Mouse (Mus musculus) cerebellum, postnatal 14 days (tissue): ENCODE data around the gene Hoxb3.

ENCODE experiments used
- DNase-seq, 2 experiments: peaks; one replicate each; pipeline ENCODE4 v3.0.0; 2021; ENCODE audit warnings: mixed read lengths in 2 of 2

Hoxb3 gene

DNA sequence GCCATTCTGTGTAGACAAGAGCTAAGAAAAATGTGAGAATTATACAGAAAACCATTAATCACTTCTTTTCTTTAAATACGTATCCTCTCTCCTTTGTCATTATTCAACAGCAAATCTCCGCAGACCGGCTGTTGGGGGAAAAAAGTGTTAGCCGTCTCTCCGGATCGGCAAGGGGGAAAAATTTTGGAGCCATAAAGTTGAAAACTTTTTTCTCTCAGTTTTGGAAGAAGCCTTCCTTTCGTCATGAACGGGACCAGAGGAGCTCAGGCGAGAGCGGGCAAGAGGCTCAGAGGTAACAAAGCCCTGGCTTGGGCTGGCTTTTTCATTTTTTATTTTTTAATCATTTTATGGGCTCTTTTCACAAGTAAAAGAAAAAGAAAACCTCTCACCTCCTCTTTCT, at the start of gene Hoxb3:
Gene Hoxb3, plus strand, starts transcription at position 173 of the 400 bp plus-strand sequence.
- no peak for DNase-seq

DNA sequence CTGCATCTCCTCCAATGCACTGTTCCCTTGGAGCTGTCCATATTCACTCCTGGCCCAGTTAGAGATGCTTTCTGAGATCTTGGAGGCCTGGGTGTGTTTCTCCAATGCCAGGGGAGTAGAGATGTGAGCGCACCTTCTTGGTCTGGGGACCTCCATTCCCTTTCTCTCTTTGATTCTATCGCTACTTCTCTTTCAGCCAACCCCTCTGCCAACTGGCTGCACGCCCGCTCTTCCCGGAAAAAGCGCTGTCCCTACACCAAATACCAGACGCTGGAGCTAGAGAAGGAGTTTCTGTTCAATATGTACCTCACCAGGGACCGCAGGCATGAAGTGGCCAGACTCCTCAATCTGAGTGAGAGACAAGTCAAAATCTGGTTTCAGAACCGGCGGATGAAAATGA, 48.7 kb upstream of the Hoxb3 start:
- DNase-seq: no peak

DNA sequence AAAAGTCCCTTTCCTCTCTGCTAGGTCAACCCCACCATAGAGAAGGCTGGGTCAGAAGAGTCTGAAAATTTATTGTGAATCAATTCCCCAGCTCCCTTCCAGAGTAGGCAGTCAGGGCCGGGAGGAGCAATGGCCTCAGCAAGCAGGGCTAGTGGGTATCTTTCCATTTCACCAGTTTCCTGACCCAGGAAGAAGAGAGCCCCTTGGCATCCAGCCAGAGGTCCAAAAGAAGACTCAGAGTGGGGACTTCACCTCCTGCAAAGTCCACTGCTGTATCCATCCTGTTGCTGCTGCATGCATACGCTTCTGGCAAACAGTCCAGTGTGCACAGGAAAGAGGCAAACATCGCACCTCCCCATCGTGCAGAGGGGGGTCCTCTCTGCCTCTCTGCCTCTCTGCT, 47.2 kb upstream of the Hoxb3 start:
- DNase-seq: no peak

DNA sequence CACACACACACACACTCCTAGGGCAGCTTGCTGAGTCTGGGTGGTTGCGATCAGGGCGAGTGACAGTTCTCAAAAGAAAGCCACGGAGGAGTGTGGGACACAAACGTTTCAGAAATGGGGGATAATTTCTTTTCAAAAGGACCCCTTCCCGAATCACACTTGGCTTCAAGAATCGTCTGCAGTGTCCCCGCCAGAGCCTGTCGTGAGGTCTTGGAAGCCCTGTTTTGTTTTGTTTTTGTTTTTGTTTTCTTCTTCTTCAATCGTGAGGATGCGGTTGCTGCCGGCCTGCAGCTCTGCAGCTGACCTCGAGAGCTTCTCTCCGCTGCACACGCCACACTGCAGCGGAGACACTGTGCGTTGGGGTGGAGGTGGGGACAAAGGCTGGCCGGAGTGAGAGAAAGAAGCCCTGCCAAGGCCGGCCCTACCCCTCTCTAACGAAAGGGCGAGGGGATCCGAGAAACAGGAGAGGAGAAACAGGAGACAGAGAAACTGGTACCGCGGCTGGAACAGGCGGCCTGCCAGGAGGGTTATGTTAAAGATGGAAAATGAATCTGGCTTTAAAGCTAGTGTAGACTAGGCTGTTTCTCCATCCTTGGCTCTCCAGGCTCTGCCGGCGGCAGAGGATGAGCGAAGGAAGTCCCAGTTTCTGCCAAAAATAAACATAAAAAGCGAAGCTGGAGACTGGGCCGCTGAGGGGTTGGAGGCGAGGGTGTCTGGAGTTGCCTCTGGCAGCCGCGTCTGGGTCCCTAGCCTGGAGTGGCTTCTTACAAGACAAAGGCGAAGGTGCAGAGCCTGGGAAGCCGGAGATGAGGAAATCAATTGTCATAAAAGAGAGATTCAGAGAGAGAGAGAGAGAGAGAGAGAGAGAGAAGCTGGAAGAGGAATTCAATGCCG, 45.7 kb upstream of the Hoxb3 start:
- DNase-seq: no peak

DNA sequence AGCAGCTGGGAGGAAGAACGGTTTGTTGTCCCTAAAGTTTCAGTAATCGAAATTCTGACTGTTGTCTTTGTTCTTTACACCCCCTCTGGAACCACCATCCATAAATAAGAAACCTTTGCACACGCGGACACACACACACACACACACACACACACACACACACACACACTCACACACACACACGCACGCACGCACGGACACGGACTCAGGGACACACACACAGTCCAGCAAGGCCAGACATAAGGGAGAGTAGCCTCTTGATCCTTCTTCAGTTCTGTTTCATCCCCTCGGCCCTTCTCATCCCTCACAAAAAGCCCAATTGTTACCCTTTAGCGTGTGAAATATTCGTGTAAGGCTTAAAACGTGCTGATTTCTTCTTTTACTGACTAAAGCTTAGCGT, 44.8 kb upstream of the Hoxb3 start:
- DNase-seq: no peak

DNA sequence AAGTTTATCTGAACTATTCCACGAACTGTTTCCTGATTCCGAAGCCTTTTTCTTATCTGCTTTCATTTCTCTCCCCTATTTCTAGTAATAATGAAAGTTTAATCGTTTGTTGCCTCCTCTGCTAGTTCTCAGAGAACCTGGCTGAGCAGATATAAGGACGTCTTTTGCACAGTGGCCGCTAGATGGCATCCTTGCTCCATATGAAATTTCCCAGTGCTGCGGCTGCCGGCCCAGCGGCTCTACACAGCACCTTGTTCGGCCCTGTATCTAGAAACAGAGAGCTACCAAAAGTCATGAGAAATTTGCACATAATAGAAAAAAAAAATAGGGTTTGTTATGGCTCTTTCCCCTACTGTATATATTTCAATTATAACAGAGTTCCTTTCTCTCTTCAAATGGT, 44.4 kb upstream of the Hoxb3 start:
- DNase-seq: peak; percentile 92 to 93

DNA sequence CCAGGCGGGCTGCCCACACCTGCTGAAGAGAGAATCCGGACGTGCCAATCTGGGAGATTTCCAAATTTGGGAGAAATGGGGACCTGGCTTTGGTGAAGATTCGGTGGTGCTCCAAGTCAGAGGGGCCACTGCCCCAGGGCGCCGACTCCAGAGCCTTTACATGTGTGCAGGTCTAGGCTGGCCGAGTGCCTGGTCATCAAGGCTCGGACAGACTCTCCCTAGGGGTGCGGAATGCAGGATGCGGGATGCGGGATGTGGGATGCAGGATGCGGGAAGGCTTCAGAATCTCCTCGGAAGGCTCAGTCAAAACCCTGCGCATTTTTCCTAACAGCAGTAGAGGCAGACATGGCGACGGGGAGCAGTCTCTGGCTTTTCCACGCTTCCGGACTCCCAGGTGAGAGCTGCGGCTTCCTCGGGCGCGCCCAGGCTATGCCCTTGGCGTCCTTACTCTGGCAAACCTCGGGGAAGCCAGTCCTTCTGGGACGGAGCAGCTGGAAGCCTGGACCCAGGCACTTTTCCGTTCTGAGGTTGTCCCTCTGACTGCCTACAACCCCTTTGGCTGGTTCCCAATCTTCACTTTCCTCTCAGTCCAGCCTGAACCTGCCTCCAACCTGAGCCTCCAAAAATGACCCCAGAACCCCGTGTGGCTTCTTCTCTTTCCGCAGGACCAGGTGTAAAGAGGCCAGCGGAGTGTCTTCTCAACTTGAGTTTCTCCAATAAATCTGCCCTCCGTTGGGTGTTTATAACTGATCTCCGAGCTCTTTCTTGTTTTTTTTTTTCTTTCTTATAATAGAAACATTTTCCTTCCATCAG, 43.5 kb upstream of the Hoxb3 start:
- no peak for DNase-seq

DNA sequence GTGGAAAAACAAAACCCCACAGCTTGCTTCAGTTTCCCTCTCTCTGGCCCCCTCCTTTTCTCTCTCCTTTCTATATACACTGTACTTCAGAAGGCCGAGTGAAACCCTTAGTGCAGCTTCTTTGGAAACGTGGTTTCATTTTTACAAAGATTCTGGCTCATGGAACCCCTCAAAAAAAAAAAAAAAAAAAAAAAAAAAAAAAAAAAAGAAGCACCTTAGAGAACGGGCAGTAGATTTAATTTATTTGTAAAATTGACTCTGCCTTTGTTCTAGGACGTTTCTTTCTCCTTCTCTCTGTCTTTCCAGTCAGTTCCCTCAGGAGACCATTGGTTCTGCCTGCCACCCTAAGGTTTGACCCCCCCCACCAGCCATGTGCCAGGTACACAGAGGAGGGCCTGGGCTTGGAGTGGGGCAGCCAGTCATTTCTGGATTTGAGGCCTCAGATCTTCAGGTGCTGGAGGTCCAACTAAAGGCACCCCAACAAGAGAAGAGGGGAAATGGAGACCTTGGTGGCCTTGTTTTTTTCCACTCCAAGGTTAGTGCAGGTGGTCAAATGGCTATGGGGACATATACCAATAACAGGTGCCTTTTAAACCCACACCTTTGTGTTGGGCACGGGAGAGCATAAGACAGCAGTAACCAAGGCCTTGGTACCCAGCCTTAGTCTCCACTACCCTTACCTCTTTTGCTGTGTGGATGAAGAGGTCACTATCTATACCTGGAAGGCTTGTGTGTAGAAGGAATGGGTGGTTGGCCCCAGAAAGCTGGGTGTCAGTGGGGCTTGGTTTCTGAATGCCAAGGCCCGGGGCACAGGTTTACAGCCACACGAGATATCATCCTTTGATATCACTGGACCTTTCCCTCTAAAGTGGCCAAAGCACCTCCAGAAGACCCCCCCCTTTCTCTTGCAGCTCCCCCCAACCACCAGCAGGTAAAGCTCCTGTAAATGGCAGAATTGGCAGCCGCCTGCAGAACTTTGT, 42.4 kb upstream of the Hoxb3 start:
- DNase-seq: no peak

DNA sequence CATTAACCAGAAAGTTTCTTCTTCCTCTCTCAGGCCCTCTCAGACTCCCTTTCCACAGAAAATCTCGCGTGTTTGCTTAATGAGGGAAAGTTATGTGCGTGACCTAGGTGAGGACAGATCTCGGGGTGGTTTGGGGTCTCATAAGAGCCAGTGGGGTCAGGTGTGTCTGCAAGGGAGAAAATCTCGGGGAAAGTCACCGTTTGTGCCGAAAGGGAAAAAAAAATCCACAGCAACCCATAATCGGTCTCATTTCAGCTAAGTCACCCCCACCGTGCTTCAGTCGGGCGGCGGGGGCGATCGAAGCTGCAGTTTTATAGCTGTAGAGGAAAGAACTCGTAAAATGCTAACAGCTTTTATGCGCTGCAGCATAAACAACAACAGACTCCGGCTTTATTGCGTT, 41.7 kb upstream of the Hoxb3 start:
- DNase-seq: no peak

DNA sequence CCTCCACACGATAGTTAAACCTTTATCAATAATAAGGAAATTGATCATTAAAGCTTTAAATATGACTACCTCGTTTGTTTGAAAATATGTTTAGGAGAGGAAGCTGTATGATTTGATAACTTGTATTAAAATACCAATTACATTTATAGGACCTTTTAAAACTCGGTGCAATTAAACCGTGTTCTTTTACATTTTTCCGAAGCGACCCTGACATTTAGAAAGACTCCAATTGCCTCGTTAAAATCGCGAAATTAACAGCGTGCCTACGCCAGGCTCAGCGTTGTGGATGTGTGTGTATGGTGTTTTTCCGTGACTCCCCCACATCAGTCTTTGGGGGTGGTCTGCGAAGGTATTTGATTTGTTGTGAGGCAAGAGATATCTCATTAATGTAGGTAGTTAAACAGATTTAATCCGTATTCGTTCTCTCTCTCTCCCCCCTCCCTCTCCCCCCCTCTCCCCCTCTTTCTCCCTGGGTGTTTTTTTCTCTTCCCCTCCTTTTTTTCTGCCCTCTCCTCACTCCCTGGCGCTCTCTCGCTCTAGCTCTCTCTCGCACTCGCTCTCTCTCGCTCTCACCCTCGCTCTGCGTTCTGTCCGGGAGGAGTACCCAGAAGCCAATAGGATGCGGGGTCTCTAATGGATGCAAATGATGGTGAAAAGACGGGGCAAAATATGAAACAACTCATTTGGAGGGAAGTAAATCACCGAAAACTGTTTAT, 41.1 kb upstream of the Hoxb3 start, which contains the start of gene Hoxb8:
Gene Hoxb8, plus strand, starts transcription at position 51 of the 716 bp plus-strand sequence.
- DNase-seq: no peak

DNA sequence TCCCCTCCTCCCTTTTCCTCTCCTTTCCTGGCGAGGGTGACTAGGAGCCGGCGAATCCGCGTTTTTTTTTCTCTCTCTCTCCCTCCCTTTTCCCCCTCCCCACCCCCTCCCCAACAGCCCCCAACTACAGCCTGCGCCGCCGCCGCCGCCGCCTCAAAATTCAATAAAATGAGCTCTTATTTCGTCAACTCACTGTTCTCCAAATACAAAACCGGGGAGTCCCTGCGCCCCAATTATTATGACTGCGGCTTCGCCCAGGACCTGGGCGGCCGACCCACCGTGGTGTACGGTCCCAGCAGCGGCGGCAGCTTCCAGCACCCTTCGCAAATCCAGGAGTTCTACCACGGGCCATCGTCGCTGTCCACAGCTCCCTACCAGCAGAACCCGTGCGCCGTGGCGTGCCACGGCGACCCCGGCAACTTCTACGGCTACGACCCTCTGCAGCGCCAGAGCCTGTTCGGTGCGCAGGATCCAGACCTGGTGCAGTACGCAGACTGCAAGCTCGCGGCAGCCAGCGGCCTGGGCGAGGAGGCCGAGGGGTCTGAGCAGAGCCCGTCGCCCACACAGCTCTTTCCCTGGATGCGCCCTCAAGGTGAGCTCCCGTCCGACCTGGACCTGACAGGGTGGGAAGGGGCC, 40.2 kb upstream of the Hoxb3 start:
- no peak for DNase-seq

DNA sequence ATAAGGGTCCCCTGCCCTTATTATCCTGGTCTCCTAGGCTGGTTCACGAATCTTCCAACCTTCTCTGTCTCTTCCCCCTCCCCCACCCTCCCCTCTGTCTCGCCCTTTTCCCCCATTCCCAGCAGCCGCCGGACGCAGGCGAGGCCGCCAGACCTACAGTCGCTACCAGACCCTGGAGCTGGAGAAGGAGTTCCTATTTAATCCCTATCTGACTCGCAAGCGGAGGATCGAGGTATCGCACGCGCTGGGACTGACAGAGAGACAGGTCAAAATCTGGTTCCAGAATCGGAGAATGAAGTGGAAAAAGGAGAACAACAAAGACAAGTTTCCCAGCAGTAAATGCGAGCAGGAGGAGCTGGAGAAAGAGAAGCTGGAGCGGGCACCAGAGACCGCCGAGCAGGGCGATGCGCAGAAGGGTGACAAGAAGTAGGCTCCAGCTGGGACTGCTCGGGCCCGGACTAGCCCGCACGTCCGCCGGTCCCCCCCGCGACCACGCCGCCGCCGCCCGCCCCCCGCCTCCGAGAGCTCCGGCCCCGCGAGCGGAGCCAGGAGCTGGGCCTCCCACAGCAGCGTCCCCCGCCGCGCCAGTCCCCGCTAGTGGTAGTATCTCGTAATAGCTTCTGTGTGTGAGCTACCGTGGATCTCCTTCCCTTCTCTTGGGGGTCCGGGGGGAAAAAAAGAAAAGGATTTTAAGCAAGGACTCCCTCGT, 38.9 kb upstream of the Hoxb3 start:
- no peak for DNase-seq

DNA sequence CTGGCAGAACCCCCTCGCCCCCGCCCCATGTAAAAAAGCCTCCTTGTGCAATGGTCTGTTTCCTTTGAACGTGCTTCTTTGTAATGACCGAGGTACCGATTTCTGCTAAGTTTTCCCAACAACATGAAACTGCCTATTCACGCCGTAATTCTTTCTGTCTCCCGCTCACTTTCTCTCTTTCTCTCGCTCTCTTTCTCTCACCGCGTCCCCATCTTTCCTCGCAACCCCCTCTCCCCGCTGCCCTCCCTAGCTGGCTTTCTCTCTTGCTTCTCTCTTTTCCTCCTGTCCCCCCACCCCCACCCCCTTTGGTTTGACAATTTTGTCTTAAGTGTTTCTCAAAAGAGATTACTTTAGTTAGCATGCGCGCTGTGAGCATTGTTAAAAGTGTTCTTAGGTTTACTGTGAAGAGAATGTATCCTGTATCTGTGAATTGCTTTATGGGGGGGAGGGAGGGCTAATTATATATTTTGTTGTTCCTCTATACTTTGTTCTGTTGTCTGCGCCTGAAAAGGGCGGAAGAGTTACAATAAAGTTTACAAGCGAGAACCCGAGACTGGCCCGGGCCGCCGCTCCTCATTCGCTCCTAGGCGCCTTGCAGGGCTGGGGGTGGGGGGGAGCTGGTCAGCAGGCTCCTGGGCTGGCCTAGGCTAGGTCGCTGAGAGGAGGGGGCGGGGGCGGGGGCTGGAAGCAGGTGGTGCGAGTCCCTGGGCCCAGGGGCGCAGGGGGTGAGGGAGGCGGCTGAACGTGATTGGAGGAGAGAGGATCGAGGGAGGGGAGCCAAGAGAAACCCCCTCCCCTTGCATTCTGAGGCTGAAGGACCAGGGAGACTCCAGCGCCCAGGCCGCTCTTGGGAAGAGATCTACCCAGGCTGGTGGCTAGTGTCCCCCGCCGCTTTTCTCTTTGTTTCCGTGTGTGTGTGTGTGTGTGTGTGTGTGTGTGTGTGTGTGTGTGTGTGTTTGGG, 38.1 kb upstream of the Hoxb3 start:
- no peak for DNase-seq

DNA sequence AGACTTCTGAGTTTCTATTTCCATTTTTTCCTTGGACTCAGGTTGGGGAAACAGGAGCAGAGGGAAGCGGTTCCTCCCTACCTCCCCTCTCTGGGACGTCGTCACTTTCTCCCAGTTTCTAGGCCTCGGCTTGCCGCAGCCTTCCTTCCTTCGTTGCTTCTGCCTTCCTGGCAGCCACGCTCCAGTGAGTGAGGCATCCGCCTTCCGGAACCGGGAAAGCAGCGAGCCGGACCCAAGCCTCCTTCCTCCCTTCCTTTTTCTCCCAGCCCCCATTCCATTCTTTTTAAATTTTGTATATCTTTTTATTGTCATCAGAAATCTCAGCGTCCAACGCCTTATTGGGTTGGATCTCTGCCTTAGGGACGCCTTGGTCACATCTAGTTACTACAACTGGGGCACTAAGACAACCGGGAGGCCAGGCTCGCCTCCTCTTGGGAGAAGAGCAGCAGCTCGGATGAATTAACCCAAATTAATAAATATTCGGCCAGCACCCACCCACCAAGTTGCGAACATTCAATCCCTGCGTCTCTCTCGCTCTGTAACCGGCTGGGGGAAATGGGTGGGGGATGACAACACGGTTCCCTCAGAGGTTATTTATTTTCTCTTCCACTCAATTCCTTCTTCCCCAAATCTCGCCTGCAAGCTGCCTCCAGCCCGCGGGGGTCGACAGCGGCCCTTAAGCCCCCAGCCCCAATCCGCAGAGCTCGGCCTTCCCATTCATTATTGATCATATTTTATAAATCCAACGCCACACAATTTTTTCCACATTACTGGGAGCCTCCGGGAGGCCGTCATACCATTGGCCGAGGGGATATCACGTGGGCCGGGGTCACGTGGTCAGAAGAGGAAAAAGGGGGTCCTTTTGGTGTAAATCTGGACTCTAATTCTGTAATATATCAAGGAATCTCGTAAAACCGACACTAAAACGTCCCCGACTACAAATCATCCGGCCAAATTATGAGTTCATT, 37.1 kb upstream of the Hoxb3 start, which contains the start of gene Hoxb7:
Gene Hoxb7, plus strand, starts transcription at position 853 of the 968 bp plus-strand sequence.
- DNase-seq: no peak

DNA sequence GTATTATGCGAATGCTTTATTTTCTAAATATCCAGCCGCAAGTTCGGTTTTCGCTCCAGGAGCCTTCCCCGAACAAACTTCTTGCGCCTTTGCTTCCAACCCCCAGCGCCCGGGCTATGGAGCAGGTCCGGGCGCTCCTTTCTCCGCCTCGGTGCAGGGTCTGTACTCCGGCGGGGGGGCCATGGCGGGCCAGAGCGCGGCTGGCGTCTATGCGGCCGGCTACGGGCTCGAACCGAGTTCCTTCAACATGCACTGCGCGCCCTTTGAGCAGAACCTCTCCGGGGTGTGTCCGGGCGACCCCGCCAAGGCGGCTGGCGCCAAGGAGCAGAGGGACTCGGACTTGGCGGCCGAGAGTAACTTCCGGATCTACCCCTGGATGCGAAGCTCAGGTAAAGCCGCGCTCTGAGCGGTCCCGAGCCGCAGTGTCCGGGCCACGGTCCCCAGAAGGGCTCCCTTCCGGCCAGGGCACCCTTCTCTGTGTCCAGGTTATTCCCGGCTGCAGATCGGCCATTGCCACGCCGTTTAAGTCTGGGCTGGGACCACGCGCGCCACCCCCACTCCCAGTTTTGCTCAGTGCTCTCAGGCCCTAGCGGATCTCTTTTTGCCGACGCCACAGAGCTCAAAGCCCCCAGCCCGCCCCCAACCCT, 36.3 kb upstream of the Hoxb3 start:
- DNase-seq: no peak

DNA sequence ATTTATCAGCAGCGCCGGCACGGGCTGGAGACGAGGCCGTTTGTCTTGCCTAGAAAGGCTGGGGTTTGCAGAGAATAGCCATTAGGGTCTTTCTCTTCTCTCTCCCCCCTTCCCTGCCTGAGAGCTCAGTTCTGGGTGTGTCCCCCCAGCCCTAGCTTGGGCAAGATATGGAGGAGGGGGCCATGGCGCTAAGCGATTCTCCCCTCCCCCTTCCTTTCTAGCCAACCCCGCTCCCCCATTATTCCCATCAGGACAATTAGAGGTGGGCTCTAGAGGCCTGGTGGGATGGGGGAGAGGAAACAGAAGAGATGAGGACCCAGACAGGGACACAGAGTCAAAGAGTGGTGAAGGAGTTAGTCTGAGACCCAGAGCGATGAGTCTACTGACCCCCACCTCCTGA, 35.7 kb upstream of the Hoxb3 start:
- no peak for DNase-seq

DNA sequence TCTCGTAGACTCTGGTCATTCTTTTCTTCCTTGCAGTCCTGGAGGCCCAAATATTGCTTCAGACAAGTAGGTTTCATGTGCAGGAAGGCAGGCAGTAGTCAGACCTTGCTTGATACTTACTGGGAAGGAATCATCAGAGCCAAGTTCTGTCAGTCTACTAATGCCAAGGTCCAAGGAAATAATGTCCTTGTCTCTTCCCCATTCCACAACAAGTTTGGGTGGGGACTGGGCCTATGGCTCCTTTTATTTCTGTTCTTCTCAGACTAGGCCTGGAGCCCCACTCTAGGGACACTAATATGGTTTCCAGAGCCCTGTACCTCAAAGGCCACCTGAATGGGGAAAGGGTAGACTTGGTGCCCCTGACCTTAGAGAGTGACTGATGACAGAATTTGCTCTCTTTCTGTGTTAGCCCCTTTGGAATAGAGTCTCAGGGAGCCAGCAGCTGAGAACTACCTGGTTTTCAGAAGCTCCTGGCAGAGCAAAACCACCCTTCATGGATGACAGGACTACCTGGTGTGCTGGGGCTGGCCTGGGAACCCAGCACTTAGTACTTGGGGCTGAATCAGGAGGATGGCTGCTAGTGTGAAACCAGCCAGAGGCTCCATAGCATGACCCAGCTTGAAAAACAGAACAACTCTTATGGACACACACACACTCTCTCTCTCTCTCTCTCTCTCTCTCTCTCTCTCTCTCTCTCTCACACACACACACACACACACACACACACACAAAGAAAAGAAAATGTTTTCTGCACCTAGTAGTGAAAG, 34.5 kb upstream of the Hoxb3 start:
- no peak for DNase-seq
